Mouse (Mus musculus) granulocyte monocyte progenitor cell, adult 5-6 weeks (primary cell): ENCODE measurements around the gene Klhl33. TPM values are rescaled to one million over a fixed set of nuclear protein-coding genes. Genes with fewer than 3 reads are reported as not detected.
A peak's percentile ranks its signal among the peaks of the same experiment; 100 is the strongest.

Source experiments
- ATAC-seq: replicated peaks from 2 replicates; pipeline ENCODE4 v1.8.0; 2016; ENCODE audit warnings: mild to moderate bottlenecking, moderate TSS enrichment, inconsistent platforms; ENCODE audit not compliant: poor library complexity, severe bottlenecking
- total RNA-seq, 2 experiments: library from RNA; stranded (forward) in 1 of 2; stranded (reverse) in 1 of 2; fragments of 200-712, 200-1000 nt in 1 of 2; fragments of >200 nt in 1 of 2; fragmentation: Nextera tagmentation in 1 of 2; gene quantifications; 2 replicates each; pipeline ENCODE4 v1.2.3; 2014 to 2017

Klhl33 gene
- total RNA-seq, 2 experiments from 2014 or later, result 0.10 TPM; not detected in 1

DNA sequence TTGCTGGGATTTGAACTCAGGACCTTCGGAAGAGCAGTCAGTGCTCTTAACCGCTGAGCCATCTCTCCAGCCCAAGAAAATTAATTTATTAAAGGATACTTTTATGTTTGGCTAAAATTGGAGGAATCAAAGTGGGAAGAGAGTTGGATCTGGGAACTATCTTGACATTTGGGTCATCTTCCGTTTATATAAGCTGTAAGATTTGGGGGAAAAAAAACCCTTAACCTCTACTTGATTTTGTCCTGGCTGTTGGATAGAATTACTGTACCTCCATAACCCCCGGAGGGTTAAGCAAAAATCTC is 7.5 kb upstream of the Klhl33 start:
- ATAC-seq, result no peak

DNA sequence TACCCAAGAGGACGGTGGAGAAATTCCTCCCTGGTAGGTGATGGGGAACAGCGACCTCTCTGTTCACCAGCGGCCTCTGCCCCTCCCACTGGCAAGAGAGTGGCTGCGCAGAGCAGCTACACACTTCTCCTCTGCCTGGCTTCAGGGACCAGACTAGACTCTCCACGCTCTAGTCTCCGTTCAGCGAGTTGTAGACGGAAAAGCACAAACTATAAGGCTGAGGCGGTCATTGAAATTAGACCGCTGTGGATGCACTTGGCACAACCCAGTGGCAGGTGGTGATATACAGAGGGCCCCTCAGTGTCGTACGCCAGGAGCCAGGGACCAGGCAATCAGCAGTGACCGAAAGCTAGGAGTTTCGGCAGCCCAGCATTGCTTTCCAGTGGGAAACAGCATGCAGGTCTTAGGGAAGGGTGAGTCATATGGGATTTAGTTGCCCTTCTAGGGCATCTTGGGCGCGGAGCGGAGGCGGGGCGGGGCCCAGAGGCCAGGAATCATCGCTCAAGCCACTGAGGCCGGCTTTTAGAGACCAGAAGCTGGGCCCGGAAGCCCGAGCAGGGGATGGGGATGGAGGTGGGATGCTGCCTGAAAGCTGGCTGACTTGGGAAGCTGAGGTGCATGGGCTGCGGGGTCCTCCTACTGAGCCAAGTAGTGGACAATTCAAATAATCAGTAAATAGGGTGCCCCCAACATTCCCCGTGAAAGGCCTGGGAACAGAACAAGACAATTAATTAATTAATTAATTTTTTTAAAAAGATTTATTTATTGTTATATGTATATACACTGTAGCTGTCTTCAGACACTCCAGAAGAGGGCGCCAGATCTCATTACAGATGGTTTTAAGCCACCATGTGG is 6.9 kb upstream of the Klhl33 start:
- peak; percentile 94 for ATAC-seq

DNA sequence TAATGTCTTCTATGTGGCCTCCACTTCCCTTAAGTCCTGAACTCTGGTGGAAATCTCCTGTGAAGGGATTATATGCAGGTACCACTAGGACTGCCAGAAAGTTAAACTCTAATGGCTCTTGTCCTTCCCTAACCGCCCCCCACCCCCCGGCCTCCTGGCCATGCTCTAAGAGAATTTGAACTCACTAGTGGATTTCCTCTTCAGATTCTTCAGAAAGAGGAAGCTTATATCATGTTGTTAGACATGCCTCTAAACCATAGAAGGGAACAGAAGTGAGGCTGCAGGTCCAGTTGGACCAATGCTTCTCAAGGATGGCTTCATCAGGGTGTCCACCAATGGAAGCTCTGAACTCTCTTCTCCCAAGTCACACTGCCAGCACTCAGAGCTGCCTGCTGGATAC is 685 bp upstream of the Klhl33 start:
- ATAC-seq, result peak; percentile 54

DNA sequence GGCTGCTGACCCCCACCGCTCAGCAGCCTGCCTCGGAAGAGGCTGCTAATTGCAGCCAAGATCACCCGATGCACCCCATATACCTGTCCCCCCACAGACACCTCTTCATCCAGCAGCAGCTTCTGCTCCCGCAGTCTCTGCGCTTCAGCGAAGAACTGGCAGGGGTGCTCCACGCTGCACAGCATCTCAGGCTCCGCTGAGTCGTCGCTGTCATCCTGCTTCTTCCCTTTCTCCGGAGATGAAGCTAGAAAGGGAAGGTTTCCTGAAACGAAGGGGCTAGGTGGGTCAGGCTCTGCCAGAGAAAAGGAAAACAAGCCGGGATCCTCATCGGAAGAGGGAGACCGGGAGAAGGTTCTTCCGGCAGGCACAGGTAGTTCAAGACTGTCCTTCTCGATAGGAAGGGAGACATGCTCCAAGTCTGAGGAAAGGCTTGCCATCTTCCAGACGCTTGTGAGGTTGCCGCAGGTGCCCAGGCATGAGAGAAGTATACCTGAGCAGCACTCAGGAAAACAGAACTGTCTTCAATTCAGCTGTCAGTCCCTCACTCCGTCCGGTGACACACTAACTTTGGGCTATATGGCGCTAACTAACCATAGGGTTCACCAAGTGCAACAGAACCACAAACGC is 447 bp downstream of the Klhl33 start:
- ATAC-seq, result no peak

DNA sequence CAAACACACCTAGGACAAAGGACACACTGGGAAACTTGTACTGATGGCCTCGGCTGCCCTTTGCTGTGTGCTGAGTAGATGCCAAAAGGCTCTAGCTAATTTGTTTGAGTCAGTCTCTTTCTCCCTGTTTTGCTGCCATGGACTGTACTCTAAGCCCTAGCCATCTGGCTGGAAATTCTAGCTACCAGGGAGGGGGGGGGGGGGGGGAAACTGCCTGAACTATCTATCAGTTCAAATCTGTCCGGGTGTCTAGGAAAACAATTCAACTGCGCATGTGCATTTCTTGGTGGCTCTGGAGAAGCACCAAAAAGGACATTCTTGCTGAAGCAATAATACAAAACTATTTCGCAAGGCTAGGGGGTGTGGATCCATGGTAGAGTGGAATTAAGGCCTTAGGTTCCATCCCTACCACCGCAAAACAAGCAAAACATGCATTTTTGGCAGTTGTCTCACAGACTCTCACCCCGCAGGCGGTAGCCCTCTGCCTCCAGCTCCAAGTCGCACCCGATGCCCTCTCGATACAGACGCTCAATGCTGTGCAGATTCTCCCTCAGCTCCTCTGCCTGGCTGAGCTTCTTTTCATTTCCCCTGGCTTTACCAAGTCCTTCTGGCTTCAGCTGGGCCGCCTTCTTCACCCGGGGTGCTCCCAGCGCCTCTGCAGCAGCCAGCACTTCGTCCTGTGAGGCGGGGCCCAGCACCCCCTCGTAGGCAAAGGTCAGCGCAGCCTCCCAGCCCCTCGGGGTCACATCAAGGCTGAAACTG is 1.1 kb downstream of the Klhl33 start:
- peak; percentile 57 for ATAC-seq

DNA sequence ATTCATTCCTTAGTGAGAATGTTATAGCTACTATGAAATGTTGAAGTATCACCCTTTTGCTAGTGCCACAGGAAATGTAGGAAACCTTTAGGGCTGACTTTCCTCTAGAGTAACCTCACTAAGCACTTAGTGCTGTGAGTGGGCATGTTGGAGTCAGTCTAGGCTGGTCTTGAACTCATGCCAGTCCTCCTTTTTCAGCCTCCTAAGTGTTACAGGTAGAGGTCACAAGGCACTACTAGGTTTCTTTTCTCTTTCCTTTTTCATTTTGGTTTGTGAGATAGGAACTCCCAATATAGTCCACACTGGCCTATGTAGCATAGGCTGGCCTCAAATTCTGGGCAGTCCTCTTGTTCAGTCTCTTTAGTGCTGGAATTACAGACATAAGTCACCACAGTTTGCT is 1.9 kb downstream of the Klhl33 start:
- no peak for ATAC-seq

DNA sequence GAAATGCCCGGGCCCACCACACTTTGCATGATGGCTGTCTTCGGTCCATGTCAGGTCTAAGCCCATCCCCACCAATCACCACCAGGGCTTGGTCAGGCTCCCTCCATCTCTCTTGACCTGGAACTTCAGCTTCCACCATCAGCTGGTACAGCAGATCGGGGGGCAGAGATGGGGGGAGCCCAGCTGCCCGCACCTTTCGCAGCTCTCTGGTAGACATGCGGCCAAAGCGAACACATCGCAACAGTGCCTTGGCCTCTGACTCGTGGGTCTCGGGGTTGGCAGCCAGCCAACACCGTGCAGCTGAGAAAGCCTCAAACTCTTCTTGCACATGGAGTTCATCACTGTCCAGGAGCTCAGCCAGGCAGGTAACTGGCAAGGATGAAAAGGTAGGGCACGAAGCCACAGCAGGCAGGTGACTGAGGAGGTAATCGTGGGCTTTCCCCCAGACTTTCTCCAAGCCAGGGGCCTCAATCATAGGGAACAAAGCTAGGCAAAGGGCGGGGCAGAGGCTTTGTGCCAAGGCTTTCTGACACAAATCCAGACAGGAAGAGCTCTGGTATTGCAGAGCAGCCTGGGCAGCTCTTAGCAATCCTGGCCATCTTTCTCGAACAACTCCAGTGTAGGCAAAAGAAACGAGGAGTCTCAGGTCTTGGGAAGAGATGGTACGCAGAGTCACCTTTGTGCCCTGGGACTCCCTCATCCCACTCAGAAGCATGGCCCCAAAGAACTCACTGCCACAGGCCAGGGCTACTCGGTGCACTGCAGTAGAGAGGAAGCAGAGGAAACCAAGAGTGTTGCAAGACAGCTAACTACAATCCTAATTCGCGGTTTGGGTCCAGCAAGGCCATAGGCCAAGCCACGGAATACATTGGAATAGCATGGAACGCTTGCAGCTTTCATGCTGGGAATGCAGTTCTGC is 4.5 kb downstream of the Klhl33 start:
- peak; percentile 61 for ATAC-seq

DNA sequence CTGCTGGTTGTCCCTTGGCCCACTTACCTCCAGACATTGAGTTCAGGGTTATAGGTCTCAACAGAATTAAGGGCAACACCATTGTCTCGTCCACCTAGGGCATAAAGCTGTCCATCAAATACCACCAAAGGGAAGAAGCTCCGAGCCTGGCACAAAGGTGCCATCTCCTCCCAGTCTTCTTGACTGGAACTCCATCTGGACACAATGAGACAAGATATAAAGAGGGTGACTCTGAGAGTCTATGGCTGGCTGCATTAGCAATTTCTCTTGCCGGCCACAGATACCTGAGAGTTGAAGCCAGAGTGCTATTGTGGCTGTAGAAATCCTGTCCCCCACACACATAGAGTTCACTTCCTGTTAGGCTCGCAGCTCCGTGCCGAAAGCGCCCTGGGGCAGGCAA is 5.2 kb downstream of the Klhl33 start:
- peak; percentile 29 for ATAC-seq

DNA sequence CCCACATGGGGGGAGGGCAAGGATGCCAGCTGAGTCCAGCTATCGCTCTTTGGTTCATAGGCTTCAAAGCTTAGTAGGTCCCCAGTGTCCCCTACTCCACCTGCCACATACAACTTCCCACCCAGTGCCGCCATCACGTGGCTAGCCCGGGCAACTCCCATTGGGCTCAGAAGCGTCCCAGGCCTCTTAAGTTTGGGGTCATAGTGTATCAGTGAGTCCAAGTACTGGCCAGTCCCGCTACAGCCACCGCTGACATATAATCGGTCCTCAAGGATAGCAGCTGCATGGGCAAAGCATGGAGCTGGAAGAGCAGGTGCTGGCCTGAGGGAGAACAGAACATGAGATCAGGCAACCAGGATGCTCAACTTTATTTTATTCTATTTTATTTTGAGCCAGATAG is 5.7 kb downstream of the Klhl33 start:
- ATAC-seq, result no peak

DNA sequence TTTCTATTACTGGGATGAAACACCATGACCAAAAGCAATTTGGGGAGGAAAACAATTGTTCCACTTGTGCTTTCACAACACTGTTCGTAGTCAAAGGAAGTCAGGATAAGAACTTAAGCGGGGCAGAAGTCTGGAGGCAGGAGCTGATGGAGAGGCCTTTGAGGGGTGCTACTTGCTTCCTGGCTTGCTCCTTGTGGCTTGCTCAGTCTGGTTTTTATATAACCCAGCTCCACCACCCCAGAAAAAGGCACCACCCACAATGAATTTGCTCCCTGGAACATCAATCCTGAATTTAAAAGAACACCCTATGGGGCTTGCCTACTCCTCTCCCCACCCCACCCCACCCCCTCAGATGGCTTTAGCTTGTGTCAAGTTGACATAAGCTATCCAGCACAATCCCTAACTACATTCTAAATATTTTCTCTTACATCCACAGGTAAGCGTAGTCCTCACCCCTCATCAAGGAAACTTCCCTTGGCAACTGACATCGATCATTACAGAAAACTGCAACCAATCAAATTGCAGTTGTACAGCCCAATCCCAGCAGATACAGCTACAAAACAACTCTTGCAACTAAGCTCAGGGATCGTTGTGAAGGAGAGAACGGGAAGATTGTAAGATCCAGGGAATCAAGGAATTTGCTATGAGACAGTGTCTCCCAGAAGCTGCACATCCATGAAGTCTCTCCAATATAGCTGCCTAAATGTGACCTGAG is 20.9 kb downstream of the Klhl33 start:
- ATAC-seq, result no peak

DNA sequence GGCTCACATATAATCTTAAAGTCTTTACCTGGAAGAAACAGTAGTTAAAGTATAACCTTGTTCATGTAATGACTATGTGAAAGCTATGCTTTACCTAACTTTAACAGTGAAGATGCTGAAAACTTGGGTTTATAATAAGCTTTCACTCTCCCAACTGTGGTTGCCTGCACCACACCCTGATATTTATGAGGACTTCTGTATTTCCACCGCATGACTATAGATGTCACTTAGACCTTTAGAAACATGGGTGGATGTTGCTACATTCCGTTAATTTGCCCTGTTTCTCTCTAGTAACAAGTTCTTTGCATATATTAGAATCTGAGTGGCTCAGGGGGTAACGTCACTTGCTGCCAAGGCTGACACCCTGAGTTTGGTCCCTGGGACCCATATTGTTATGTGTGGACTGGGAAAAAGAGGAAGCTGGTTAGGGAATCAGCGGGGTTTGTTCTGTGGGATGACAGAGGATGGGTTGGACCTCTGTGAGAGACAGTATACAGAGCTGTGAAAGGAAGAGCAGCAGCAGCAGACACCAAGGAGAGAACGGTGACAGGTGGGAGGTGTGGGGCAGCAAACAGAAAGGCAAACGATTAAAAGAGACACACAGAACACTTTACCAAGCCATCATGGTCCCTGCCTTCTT is 21.6 kb downstream of the Klhl33 start:
- ATAC-seq, result peak; percentile 52

DNA sequence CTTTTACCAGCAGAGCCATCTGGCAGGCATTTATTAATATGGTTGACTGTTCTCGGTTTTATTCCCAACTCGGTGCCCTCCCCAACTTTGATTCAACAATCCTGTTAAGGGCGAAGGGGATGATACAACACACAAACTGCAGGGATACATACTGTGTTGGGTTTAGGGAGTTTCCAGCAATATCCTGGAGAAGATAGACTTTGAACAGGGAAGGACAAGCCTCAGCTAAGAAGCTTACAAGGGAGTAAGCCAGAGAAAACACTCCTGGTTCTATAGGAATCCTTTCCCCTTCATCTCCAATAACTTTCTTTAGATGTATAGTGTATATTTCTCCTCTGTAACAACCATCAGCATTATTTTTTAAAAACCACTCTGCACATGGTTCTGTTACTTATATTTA is 22.1 kb downstream of the Klhl33 start:
- no peak for ATAC-seq

DNA sequence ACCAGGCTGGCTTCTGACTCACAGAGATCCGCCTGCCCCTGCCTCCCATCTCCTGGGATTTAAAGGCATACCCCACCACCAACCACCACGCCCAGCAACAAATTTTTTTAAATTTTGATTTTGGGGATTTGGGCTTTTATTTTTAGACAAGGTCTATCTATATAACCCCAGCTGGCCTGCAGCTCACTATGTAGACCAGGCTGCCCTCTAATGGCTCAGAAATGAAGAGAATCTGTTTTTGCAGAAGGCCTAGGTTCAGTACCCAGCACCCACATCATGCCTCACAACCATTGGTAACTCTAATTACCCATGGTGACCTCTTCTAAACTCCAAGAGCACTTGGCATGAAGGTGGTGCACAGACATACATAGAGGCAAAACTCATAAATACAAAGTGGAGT is 26.0 kb downstream of the Klhl33 start:
- ATAC-seq, result no peak

DNA sequence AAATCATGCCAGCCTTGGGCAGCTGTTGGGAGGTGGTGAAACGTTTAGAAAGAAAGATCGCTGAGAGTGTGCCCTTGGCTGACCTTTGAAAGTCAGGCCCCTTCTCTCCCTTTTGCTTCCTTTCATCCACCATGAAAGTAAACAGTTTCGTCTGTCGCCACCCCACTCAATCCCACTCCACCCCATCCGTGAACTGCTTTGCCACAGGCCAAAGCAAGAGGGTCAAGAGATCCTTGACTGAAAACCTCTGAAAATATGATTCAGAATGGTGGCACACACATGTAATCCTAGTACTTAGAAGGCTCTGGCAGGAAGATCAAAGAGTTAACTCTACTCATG is 26.5 kb downstream of the Klhl33 start:
- ATAC-seq, result no peak

DNA sequence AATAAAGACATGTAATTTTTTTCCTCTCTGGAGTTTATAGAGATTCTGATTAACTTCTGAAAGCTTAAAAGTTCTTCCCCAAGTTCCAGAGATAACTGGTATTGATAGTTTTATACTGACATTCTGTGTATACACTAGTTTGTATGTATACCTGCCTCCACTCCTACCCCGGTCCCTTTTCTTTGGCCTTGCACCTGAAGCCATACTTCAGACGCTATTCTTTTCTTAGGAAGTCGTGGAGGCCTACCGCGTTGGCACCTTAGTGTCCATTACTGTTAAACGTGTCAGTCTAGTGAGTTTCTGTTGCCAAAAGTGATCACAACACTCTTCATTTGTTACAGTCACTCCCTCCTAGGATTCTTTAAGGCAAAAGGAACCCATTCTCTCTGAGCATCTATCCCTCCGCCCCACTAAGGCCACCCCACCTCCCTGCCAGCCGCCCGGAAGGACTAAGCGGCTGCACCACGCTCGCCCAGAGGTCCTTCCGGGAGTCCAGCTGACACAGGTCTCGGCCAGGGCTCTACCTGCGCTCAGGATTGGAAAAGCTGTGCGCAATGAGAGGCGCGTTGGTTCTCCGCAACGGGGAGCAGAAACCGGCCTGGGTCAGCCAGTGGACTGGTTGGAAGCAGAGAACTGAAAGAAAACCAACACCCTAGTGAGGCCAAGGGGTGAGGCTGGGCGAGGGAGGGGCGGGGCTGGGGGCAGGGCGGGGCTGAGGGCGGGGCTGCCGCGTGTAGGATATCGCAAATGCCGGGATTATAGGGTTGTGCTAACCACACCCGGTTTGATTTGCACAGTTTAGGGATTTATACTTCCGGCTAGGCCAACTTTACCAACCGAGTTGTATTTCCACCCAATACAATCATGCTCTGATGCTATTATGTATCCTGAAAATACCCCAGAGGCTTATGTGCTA is 27.2 kb downstream of the Klhl33 start, which contains the start of gene Tep1:
Tep1 (minus strand) TSS at position 672 of the 916 bp plus-strand sequence.
- peak; percentile 94 for ATAC-seq

DNA sequence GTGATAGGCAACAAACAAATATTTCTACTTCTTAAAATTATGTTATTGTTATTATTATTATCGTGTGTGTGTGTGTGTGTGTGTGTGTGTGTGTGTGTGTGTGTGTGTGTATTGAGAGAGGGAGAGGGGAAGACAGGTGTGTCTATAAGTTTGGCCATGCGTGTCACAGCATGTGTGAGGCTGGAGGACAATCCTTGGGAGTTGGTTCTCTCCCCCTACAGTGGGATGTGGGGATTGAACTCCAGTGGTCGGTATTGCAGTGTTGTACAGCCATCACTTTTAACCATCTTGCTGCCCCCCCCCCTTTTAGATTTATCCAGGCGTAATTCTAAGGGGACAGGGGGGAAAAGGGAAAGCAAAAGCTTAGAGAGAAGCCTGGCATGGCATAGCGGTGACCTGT is 28.7 kb downstream of the Klhl33 start:
- ATAC-seq, result no peak

DNA sequence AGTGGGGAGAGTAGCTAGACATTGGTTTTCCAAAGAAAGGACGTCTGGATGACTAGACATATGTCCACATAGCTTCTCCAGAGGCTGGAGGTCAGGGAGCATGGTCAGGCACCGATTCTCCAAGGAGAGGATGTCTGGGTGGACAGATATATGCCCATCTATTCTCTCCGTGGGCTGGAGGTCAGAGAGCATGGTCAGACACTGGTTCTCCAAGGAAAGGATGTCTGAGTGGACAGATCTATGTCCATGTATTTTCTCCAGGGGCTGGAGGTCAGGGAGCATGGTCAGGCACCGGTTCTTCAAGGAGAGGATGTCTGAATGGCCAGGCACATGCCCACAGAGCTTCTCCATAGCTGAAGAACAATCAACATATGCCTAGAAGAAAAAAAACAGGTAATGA is 29.1 kb downstream of the Klhl33 start:
- no peak for ATAC-seq

DNA sequence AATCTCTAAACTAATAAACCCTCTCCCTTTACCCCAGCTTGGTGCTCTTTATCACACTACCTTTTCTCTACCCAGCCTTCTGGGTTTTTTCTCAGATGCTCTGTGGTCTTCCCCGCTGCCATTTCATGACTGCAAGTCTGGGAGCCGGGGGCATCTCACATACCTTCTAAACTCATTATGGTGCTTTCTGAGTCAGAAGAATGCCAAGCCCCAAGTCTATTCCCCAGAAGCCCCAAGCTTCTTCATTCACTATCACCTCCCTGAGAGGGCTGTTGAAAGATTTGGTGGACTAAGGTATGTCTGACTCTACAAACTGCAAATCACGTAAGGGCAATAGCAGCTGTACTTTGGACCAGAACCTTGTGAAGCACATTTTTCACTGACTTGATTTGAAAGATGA is 30.3 kb downstream of the Klhl33 start:
- ATAC-seq, result no peak
